Mouse (Mus musculus): ENCODE data around the gene Wdfy3. TPM values are rescaled to one million over a fixed set of nuclear protein-coding genes. Genes with fewer than 3 reads are reported as not detected.
"Not testable (repeated sequence)": the region's sequence is repeated elsewhere in the genome, so short reads cannot be mapped to it uniquely, and the experiment has no call there.

Wdfy3 gene
- polyA plus RNA-seq, 1 experiment = not detected

DNA sequence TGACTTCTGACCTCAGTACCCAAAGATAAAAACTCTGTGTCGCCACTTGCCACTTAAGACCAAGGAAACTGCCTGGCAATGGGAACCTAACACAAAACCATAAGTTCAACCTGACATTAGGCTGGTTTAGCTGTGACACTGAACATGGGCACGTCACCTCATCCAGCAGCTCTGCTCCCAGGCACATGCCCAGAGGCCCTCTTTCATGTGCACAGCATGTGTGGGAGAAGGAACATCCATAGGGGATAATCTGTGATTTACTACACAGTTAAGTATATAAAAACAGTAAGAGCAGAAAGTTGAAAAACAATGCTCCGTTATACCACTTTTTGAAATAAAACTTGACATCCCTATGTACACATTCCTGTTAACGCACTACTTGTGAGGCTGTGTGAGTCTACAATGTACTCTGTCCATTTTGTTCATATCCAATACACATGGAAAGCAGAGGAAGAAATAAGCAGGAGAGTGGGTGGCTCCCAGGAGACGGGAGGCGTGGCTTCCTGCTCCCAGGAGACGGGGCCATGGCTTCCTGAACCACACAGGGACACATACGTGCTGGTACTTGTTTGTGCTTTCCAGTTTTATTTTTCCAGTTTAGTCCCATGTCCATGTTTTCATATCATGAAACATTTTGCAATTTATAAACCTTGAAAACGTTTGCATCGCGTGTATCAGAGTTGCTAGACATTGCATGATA lies 73.5 kb downstream of the Wdfy3 start:
- TF ChIP-seq CTCF (IDR thresholded peaks at IDR 0.05; ENCODE audit: insufficient read depth, low read depth, low read length) = no peak
- TF ChIP-seq POLR2A (IDR thresholded peaks at IDR 0.05; ENCODE audit: insufficient read depth, low read depth, low read length) = no peak
- 88% methylated on average over 11 of the region's 11 CpGs for WGBS
- H3K4me3 ChIP-seq (ENCODE audit: insufficient read depth, low read depth, low read length) = no peak overlapping the region
- H3K27ac ChIP-seq (ENCODE audit: insufficient read depth, low read depth, low read length) = no peak overlapping the region
- peaks cover 11% of the 10 kb centered on the region for H3K4me1 ChIP-seq (ENCODE audit: control insufficient read depth, insufficient read depth, low read length)

DNA sequence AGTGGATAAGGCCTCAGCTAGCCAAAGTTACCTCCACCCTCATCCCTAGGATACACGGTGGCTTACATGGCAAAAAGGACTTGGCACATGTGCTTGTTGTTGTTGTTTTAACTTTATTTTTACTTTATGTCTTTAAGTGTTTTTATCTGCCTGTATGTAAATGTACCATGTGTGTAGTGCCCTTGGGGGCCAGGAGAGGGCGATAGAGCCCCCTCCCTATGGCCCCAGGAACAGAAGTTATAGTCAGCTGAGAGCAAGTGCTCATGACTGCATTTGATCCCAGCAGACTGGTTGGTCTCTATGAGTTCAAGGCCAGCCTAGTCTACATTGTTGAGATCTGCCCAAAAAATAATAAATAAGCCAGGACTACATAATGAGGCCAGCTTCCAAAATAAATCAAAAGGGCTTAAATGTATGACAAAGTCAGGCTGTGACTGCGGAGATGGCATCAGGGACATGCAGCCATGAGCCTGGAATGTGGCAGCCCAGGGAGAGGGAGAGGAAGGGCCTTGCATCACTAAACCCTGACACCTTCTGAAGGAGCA lies 74.2 kb downstream of the Wdfy3 start:
- no peak overlapping the region for H3K27ac ChIP-seq (ENCODE audit: insufficient read depth, low read depth, low read length)
- H3K4me1 ChIP-seq (ENCODE audit: control insufficient read depth, insufficient read depth, low read length) = peaks cover 10% of the 10 kb centered on the region
- WGBS = 74% methylated on average over 3 of the region's 3 CpGs
- H3K4me3 ChIP-seq (ENCODE audit: insufficient read depth, low read depth, low read length) = no peak overlapping the region
- TF ChIP-seq CTCF (IDR thresholded peaks at IDR 0.05; ENCODE audit: insufficient read depth, low read depth, low read length) = no peak

DNA sequence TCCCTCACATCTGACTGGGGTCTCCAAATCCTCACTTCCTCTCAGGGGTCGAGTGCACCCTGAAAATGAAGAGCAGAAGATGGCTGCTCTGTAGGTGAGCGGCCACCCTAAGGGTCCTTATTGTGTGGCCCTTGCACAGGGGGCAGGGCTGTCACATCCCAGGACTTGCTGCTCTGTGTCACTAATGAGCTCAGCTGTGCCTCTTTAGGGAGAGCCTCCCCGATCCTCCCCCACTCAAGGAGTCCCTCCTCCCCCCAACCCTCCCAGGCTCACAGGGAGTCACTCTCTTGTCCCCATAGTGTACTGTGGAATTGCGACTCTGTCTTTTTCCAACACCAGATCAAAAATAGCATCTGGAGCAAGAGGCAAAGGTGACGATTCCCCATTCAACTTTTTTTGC lies 75.7 kb downstream of the Wdfy3 start:
- Histone ChIP-seq H3K27ac (ENCODE audit: insufficient read depth, low read depth, low read length) (no peak overlapping the region), H3K4me1 (ENCODE audit: control insufficient read depth, insufficient read depth, low read length) (peaks cover 15% of the 10 kb centered on the region), H3K4me3 (ENCODE audit: insufficient read depth, low read depth, low read length) (no peak overlapping the region)
- WGBS = 33% methylated on average over 5 of the region's 5 CpGs
- TF ChIP-seq CTCF (IDR thresholded peaks at IDR 0.05; ENCODE audit: insufficient read depth, low read depth, low read length) = no peak
- TF ChIP-seq POLR2A (IDR thresholded peaks at IDR 0.05; ENCODE audit: insufficient read depth, low read depth, low read length) = no peak

DNA sequence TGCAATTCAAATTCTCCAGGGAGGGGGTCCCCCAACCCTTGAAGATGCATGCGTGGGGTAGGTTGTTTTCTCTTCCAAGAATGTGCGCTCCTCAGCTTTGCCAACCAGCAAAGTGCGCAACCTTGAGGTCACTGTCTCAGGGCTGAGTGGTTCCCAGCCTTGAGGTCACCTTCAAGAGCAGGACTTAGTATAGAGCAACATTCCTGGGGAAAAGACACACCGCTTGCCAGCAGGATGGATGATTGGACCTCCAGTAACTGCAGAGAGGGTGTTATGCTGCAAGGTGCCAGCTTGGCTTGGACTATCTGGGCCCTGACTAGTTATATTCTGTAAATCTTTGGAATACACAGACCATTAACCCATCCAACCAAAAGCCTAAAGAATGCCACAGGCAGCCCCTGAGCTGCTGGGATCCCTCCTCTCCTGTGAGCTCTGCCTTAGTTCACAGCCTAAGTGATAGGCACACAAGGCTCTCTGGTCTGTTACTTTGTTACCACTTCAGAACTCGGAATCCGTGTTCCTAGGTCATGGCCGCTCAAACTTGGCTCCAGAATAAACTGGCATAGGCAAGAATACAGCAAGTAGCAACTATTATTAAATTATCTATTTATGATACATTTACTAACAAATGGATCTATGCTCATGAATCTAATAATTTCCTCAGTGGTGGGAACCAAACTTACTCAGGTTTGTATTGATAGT lies 76.6 kb downstream of the Wdfy3 start:
- Histone ChIP-seq H3K4me3 (ENCODE audit: insufficient read depth, low read depth, low read length) (no peak overlapping the region), H3K27ac (ENCODE audit: insufficient read depth, low read depth, low read length) (no peak overlapping the region), H3K4me1 (ENCODE audit: control insufficient read depth, insufficient read depth, low read length) (peaks cover 18% of the 10 kb centered on the region)
- TF ChIP-seq CTCF (IDR thresholded peaks at IDR 0.05; ENCODE audit: insufficient read depth, low read depth, low read length) (no peak), POLR2A (IDR thresholded peaks at IDR 0.05; ENCODE audit: insufficient read depth, low read depth, low read length) (no peak)
- WGBS = 85% methylated on average over 7 of the region's 7 CpGs

DNA sequence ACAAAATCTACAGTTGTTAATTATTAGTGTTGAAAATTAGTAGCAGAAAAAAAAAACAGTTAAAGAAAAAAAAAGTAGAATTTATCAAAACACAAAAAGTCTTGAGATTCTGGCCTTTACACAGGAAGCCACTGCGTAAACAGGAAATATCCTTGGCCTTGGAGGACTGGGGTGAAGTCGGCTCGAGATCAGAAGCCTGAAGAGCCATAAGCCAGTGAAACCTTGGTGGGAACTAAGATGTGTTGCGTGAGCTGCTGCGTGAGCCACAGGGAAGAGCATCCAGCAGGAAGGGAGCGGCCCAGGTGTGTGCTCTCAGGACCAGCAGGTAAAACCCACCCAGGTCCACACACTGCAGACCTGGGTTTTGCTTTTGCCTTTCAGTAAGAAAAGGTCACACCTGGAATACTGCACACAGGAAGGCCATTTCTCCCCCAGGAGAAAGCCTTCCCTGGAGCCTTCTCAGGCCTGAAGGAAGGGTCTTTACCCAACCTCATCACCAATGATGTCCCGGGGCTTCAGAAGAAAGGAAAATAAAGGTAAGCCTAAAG lies 79.3 kb downstream of the Wdfy3 start:
- 88% methylated on average over 7 of the region's 7 CpGs for WGBS
- H3K27ac ChIP-seq (ENCODE audit: insufficient read depth, low read depth, low read length) = no peak overlapping the region

DNA sequence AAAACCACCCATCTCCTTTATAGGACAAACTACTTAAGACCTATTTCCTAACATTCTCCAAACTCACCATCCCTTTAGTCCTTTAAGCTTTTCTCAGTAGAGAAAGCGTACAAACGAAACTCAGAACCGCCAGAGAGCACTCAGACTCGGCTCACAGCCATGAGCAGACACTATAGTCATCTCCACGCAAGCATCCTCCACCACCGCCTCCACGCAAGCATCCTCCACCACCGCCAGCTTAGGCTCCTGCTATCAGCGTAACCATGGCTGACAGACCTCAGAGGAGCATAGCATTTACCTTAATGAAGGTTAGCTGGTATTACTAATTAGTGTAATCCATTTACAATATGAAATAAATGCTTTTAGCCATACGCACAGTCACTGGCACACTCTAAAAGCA lies 81.2 kb downstream of the Wdfy3 start:
- TF ChIP-seq CTCF (IDR thresholded peaks at IDR 0.05; ENCODE audit: insufficient read depth, low read depth, low read length) (no peak), POLR2A (IDR thresholded peaks at IDR 0.05; ENCODE audit: insufficient read depth, low read depth, low read length) (no peak)
- Histone ChIP-seq H3K4me1 (ENCODE audit: control insufficient read depth, insufficient read depth, low read length) (peaks cover 15% of the 10 kb centered on the region), H3K27ac (ENCODE audit: insufficient read depth, low read depth, low read length) (peak overlapping the region; percentile 42; the same call in 1 of the 2 replicates), H3K4me3 (ENCODE audit: insufficient read depth, low read depth, low read length) (no peak overlapping the region)
- whole genome bisulfite sequencing = 54% methylated on average over 10 of the region's 10 CpGs

More for the DNA sequence above, 79.3 kb downstream of the Wdfy3 start:
- H3K4me3 ChIP-seq (ENCODE audit: insufficient read depth, low read depth, low read length) = no peak overlapping the region
- peaks cover 20% of the 10 kb centered on the region for H3K4me1 ChIP-seq (ENCODE audit: control insufficient read depth, insufficient read depth, low read length)
- no peak for TF ChIP-seq POLR2A (IDR thresholded peaks at IDR 0.05; ENCODE audit: insufficient read depth, low read depth, low read length)
- TF ChIP-seq CTCF (IDR thresholded peaks at IDR 0.05; ENCODE audit: insufficient read depth, low read depth, low read length) = no peak

DNA sequence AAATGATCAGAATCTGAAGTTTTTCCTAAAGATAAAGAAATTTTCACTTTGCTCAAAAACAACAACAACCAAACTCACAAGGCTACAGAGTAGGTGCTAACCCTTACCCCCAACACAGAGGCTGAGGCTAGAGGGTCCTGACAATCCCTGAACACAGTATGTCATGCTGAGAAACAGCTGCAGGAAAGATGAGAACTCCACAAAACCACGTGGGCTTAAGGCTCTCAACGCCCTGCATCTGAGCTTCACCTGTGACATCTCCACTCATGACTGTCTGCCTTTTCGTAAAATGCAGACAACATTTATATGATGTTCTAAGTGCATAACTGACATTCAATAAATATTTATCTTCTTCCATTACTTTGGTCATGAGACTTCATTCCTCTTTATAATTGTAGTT lies 83.0 kb downstream of the Wdfy3 start:
- 75% methylated on average over 3 of the region's 3 CpGs for WGBS
- H3K27ac ChIP-seq (ENCODE audit: insufficient read depth, low read depth, low read length) = no peak overlapping the region
- no peak for TF ChIP-seq POLR2A (IDR thresholded peaks at IDR 0.05; ENCODE audit: insufficient read depth, low read depth, low read length)
- peaks cover 11% of the 10 kb centered on the region for H3K4me1 ChIP-seq (ENCODE audit: control insufficient read depth, insufficient read depth, low read length)
- H3K4me3 ChIP-seq (ENCODE audit: insufficient read depth, low read depth, low read length) = no peak overlapping the region

DNA sequence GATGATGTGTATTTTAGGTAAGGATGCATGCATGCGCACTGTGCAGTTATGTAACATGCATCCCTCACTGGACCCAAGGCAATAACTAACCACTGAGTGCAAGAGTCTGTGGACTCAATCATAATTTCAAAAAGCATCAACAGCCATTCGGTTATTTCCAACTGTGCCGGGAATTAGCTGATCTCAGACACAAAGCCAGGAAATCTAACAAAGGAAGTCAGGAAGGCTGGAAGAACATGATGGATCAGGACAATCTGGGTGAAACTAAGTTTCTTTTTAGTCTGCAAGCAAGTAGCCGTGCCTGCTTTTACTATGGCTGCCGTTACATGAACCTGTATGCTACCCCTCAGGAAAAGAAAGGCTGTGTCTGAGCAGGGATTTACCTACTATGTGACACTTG lies 87.5 kb downstream of the Wdfy3 start:
- H3K4me3 ChIP-seq (ENCODE audit: insufficient read depth, low read depth, low read length) = no peak overlapping the region
- WGBS = 71% methylated on average over 5 of the region's 5 CpGs
- H3K27ac ChIP-seq (ENCODE audit: insufficient read depth, low read depth, low read length) = no peak overlapping the region
- no peak for TF ChIP-seq CTCF (IDR thresholded peaks at IDR 0.05; ENCODE audit: insufficient read depth, low read depth, low read length)
- TF ChIP-seq POLR2A (IDR thresholded peaks at IDR 0.05; ENCODE audit: insufficient read depth, low read depth, low read length) = no peak
- peaks cover 9% of the 10 kb centered on the region for H3K4me1 ChIP-seq (ENCODE audit: control insufficient read depth, insufficient read depth, low read length)

DNA sequence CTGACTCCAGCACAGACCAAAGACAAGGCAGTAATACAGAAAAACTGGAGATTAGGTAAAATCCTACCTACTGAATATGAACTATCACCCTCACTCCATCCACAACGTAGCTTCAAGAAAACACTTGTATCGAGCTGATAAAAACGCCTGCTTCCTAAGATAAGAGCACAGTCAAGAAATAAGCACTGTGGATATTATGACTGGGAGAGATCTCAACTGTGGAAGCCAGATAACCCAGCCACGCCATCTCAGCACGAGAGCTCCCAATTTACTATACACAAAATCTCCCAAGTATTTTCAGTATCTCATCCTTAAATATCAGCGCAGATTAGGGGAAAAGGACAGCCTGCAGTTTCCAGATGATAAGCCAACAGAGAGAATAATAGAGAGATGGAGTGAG lies 90.1 kb downstream of the Wdfy3 start:
- TF ChIP-seq POLR2A (IDR thresholded peaks at IDR 0.05; ENCODE audit: insufficient read depth, low read depth, low read length) = no peak
- H3K4me3 ChIP-seq (ENCODE audit: insufficient read depth, low read depth, low read length) = no peak overlapping the region
- 92% methylated on average over 6 of the region's 6 CpGs for WGBS
- H3K27ac ChIP-seq (ENCODE audit: insufficient read depth, low read depth, low read length) = no peak overlapping the region
- H3K4me1 ChIP-seq (ENCODE audit: control insufficient read depth, insufficient read depth, low read length) = peaks cover 7% of the 10 kb centered on the region

DNA sequence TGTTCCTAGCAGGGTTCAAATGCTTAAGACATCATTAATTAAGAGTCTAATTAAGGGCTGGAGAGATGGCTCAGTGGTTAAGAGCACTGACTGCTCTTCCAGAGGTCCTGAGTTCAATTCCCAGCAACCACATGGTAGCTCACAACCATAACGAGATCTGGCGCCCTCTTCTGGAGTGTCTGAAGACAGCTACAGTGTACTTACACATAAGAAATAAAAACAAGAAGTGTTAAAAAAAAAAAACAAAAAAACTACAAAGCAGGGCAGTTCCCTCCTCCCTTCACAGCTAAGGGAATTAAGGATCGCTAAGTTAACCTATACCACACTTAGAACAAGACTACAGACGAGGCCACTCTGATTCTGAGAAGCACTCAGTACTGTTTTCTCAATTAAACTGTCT lies 97.1 kb downstream of the Wdfy3 start:
- not testable (repeated sequence) for H3K4me1 ChIP-seq (ENCODE audit: control insufficient read depth, insufficient read depth, low read length); H3K4me3 ChIP-seq (ENCODE audit: insufficient read depth, low read depth, low read length); H3K27ac ChIP-seq (ENCODE audit: insufficient read depth, low read depth, low read length)
- WGBS = 80% methylated on average over 4 of the region's 4 CpGs

All from olfactory bulb, adult 2 months (tissue).